Mouse (Mus musculus) cortical plate, adult 2 months (tissue): ENCODE measurements at regions not wholly inside any gene's neighbourhood (a gene's known extent, or its start where the extent isn't known, plus 50 kb on each side); places are given as distances from the start of the nearest gene placed in this dataset.
A peak's percentile ranks its signal among the peaks of the same experiment; 100 is the strongest.

Experiments used
- H3K27ac ChIP-seq: fragments of 200-500 bp; 2 replicates; pipeline ENCODE4 v1.5.1; 2012; ENCODE audit warnings: low read length, control low read depth, inconsistent platforms; ENCODE audit not compliant: insufficient read depth
- H3K4me1 ChIP-seq: fragments of 200-500 bp; 2 replicates; pipeline ENCODE4 v1.6.1; 2011; ENCODE audit warnings: low read length; ENCODE audit not compliant: control insufficient read depth, insufficient read depth
- H3K4me3 ChIP-seq: fragments of 200-500 bp; 2 replicates; pipeline ENCODE4 v1.5.1; 2011; ENCODE audit warnings: mild to moderate bottlenecking, low read length, control low read depth; ENCODE audit not compliant: insufficient read depth
- CTCF ChIP-seq: fragments of 200-500 bp; IDR thresholded peaks from 2 replicates; pipeline ENCODE4 v1.5.1; 2011; ENCODE audit warnings: mild to moderate bottlenecking, control low read depth, low read length; ENCODE audit not compliant: insufficient read depth; ENCODE audit errors: extremely low read depth
- POLR2A ChIP-seq: fragments of 200-500 bp; IDR thresholded peaks from 2 replicates; pipeline ENCODE4 v1.6.1; 2011; ENCODE audit warnings: mild to moderate bottlenecking, low read length, control low read depth; ENCODE audit not compliant: insufficient read depth; ENCODE audit errors: extremely low read depth

- Histone ChIP-seq H3K4me1 (no peaks in the 10 kb centered on the region), H3K27ac (no peak overlapping the region), H3K4me3 (no peak overlapping the region)
- TF ChIP-seq CTCF (no peak), POLR2A (no peak)
These were observed 179.2 kb downstream of the Tle3 start for GRCm38 (mm10) chr9:61551361-61551760.

- Histone ChIP-seq H3K4me1 (no peaks in the 10 kb centered on the region), H3K27ac (no peak overlapping the region), H3K4me3 (no peak overlapping the region)
- no peak for TF ChIP-seq CTCF
- no peak for TF ChIP-seq POLR2A
These were observed 178.2 kb downstream of the Tle3 start for GRCm38 (mm10) chr9:61550326-61550725.

- H3K4me1 ChIP-seq: no peaks in the 10 kb centered on the region
- peak overlapping the region; percentile 40; the same call in 1 of the 2 replicates for H3K27ac ChIP-seq
- TF ChIP-seq POLR2A (no peak), CTCF (no peak)
- H3K4me3 ChIP-seq: no peak overlapping the region
These were observed 177.6 kb downstream of the Tle3 start for GRCm38 (mm10) chr9:61549692-61550241.

GRCm38 (mm10) chr9:61537316-61538189 is 165.4 kb downstream of the Tle3 start:
- no peak overlapping the region for H3K4me3 ChIP-seq
- H3K27ac ChIP-seq: no peak overlapping the region
- H3K4me1 ChIP-seq: no peaks in the 10 kb centered on the region
- TF ChIP-seq POLR2A (no peak), CTCF (no peak)

- no peak overlapping the region for H3K4me3 ChIP-seq
- TF ChIP-seq CTCF: no peak
- no peak for TF ChIP-seq POLR2A
These were observed 161.1 kb downstream of the Tle3 start for GRCm38 (mm10) chr9:61533237-61533636.

GRCm38 (mm10) chr9:61530263-61531045 is 158.3 kb downstream of the Tle3 start:
- TF ChIP-seq CTCF (no peak), POLR2A (no peak)
- Histone ChIP-seq H3K4me3 (no peak overlapping the region), H3K27ac (no peak overlapping the region), H3K4me1 (no peaks in the 10 kb centered on the region)

More at GRCm38 (mm10) chr9:61533237-61533636, 161.1 kb downstream of the Tle3 start:
- Histone ChIP-seq H3K4me1 (no peaks in the 10 kb centered on the region), H3K27ac (no peak overlapping the region)

- TF ChIP-seq CTCF (no peak), POLR2A (no peak)
- Histone ChIP-seq H3K27ac (no peak overlapping the region), H3K4me1 (no peaks in the 10 kb centered on the region), H3K4me3 (no peak overlapping the region)
These were observed 156.2 kb downstream of the Tle3 start for GRCm38 (mm10) chr9:61528286-61528865.

GRCm38 (mm10) chr9:61527491-61528056 is 155.4 kb downstream of the Tle3 start:
- no peaks in the 10 kb centered on the region for H3K4me1 ChIP-seq
- H3K27ac ChIP-seq: no peak overlapping the region
- TF ChIP-seq POLR2A (no peak), CTCF (no peak)
- no peak overlapping the region for H3K4me3 ChIP-seq

GRCm38 (mm10) chr9:61520136-61520535 is 148.0 kb downstream of the Tle3 start:
- Histone ChIP-seq H3K4me1 (no peaks in the 10 kb centered on the region), H3K4me3 (no peak overlapping the region), H3K27ac (no peak overlapping the region)
- TF ChIP-seq POLR2A: no peak
- no peak for TF ChIP-seq CTCF
